Mouse (Mus musculus) layer of hippocampus, adult 2 months (tissue): ENCODE data around the gene Ier5. TPM values are rescaled to one million over a fixed set of nuclear protein-coding genes. Genes with fewer than 3 reads are reported as not detected.

Experiments used
- DNase-seq, 2 experiments: peaks; one replicate each; pipeline ENCODE4 v3.0.0; 2022; ENCODE audit warnings: low spot score in 2 of 2
- H3K27ac ChIP-seq: fragments of 200-600 bp; 2 replicates; pipeline ENCODE4 v1.8.1; 2022
- H3K4me3 ChIP-seq: fragments of 200-600 bp; 2 replicates; pipeline ENCODE4 v1.8.1; 2022; ENCODE audit warnings: mild to moderate bottlenecking
- CTCF ChIP-seq: fragments of 200-600 bp; conservative IDR thresholded peaks from 2 replicates; pipeline ENCODE4 v1.8.1; 2022; ENCODE audit warnings: antibody characterized with exemption, mild to moderate bottlenecking, moderate library complexity
- long read RNA-seq, 2 experiments: library from polyadenylated mRNA; stranded (forward); transcript quantifications; one replicate each; pipeline ENCODE4 v2.0.0; 2021; ENCODE audit warnings: borderline mapping rate in 2 of 2
- total RNA-seq, 2 experiments: library from RNA; stranded (reverse); gene quantifications; 2 replicates each; pipeline ENCODE4 v1.2.3; 2021

Gene Ier5
- total RNA-seq: 10 to 100 TPM; 26.5 to 28.1 TPM
- long read RNA-seq, experiment 1, transcript Ier5-201 (1 exons, 3,276 nt): major isoform, 48 of 48 reads
- long read RNA-seq, experiment 1, partial matches to known transcripts: 0 of 48 reads
- long read RNA-seq, experiment 1, other reads (novel, unspliced or antisense): 0 of 48 reads
- long read RNA-seq, experiment 2, transcript Ier5-201 (1 exons, 3,276 nt): major isoform, 56 of 56 reads
- long read RNA-seq, experiment 2, partial matches to known transcripts: 0 of 56 reads
- long read RNA-seq, experiment 2, other reads (novel, unspliced or antisense): 0 of 56 reads

GRCm38 (mm10) chr1:155099280-155099848, at the start of gene Ier5:
TSS of gene Ier5 (minus strand) at chr1:155099636.
- Histone ChIP-seq H3K27ac (peak within 1 kb of the TSS; percentile 99), H3K4me3 (peak within 1 kb of the TSS; percentile 93)
- peak; percentile 31 for TF ChIP-seq CTCF
- DNase-seq: peak; percentile 95 to 96

GRCm38 (mm10) chr1:155147228-155147627, 47.8 kb upstream of the Ier5 start:
- no peak for DNase-seq
- no peak overlapping the region for H3K4me3 ChIP-seq
- no peak overlapping the region; the same call in 1 of the 2 replicates for H3K27ac ChIP-seq
- no peak for TF ChIP-seq CTCF

DNA sequence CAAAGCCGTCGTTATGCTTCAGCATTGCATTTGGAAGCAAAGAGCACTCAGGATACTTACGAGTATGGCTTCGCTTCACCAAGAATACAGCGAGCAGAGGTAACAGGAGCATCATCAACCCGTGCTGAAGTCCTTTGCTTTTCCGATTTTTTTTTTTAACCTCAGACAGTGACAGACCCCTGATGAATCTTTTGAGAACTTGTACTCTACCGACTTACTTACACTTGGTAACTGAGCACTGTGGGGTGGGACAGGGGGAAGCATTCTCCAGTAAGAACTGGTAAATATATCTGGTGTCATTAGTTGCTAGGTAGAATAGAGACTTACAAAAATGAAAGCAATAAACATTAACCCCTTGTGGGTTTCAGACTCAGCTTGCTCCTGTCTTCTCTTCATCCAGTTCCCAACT, 47.1 kb upstream of the Ier5 start, which contains the start of gene Mr1:
Mr1 (minus strand) TSS at position 243 of the 409 bp plus-strand sequence.
- Histone ChIP-seq H3K4me3 (peak within 1 kb of the TSS; percentile 63), H3K27ac (peak within 1 kb of the TSS; percentile 39; the same call in 1 of the 2 replicates)
- no peak for TF ChIP-seq CTCF
- peak; percentile 23 to 48 for DNase-seq

DNA sequence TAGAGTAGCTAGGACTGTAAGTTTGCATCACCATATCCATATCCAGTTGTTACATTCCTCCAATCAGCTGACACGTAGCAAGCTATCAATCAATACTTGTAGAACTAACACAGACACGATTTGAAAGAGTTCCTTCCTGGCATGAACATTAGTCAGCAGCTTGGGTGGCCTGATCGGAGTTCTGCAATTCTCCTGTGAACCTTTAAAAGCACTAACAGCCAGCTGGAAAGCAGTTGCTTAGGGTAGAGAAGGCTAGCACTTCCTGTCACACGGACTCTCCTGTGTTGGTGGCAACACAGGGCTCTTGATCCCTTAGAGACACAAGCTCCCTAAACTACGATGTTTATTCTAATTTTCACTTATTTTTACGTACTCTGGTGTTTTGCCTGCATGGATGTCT, 46.2 kb upstream of the Ier5 start:
- DNase-seq: no peak
- Histone ChIP-seq H3K4me3 (no peak overlapping the region; the same call in 1 of the 2 replicates), H3K27ac (0 out of 2 replicates have a peak overlapping the region, but pooled peaks have one; percentile 39)
- TF ChIP-seq CTCF: no peak

DNA sequence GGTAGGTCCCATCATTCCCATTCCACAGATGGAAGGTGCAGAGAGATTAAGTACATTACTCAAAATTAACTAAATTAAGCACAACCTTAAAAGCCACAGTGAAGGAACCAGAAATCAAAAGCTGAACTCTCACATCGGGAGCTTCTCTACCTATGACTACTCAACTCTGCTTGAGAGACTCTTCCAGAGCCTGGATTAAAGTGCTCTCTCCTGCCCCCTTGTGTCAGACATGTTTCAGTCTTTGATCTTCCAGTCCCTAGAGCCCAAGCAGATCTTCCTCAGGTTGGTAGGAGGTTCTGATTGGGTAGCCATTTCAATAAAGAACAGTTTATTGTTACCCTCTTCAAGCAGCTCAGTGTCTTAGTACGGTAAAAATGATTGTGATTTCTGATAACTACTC, 40.6 kb upstream of the Ier5 start:
- peak; percentile 30 to 73 for DNase-seq
- no peak overlapping the region for H3K4me3 ChIP-seq
- TF ChIP-seq CTCF: peak; percentile 86
- H3K27ac ChIP-seq: no peak overlapping the region

DNA sequence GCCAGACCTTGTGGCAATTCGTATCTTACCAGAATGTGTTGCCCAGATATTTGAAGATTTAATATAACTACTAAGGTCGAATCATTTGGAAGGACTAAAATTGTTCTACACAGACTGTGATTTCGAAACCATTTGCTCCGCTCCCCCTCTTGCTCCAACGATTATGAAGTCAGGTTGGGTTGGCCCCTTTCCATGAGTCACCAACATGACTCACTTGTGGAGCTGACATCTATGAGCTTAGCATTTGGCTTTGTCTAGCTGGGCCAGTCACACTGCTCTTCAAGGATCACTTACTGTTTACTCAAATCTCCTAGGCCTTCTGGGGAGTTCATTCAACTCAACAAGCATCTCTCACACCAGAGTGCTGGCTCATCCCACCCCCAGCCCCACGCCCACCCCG, 39.4 kb upstream of the Ier5 start:
- Histone ChIP-seq H3K4me3 (no peak overlapping the region), H3K27ac (no peak overlapping the region)
- no peak for TF ChIP-seq CTCF
- peak in 1 of 2 experiments; percentile 31 for DNase-seq

DNA sequence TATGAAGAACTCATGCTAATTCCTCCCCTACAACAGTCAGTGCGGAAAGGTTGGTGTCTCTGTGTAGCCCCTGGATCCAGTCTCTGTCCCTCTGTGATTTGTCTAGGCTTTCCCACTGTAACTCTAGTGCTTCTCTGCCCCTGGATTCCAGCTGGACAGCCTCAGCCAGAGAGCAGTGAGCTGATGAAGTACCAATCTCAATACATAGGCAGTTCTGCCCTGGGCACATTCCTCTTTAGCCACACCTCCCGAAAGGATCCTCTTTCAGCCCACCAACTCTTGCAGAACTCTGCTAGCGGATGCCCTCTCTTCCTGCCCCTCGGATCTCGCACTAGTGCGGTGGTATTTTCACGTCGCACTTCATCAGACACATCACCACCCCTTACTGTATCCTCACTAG, 35.4 kb upstream of the Ier5 start:
- no peak for TF ChIP-seq CTCF
- no peak overlapping the region for H3K27ac ChIP-seq
- no peak for DNase-seq
- no peak overlapping the region for H3K4me3 ChIP-seq

DNA sequence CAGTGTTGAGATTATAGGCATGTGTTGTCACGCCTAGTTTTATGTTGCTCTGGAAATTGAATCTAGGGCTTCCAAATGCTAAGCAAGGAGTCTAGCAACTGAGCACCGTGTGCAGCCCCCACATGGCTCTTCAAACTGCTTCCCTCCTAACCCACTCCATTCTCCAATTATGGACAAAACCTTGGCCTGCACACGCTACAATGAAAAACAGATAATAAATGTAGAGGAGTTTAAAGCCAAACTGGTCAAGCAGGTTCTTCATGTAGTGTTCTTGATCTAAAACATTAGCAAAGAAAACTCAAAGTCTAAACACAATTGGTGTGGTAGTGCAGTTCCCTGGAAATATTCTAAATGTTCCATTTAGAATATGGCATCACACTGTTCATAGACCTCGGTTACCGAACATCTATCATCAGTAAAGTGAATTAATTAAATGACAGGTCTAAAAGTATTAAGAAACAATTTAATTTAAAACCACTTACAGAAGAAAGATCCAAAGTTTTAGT, 28.0 kb upstream of the Ier5 start:
- no peak overlapping the region for H3K27ac ChIP-seq
- no peak for TF ChIP-seq CTCF
- no peak for DNase-seq
- no peak overlapping the region for H3K4me3 ChIP-seq

DNA sequence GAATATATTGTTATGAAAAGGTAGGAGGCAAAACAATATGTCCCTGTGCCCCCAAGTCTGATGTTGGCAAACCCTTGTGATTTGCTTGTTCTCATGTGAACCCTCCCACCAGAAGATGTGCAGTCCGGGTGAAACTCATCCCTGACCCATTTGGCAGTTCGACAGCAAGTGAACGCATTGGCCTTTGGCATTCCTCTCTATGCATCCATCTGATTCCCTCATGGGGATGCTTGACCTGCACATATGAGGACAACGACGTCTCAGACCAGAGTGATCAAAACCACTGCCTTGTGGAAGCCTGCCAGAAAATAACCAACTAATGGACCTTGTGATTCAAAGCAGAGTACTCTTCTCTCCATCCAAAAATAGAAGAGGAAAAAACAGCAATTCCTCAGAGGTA, 27.3 kb upstream of the Ier5 start:
- Histone ChIP-seq H3K27ac (no peak overlapping the region), H3K4me3 (no peak overlapping the region)
- TF ChIP-seq CTCF: no peak
- no peak for DNase-seq

DNA sequence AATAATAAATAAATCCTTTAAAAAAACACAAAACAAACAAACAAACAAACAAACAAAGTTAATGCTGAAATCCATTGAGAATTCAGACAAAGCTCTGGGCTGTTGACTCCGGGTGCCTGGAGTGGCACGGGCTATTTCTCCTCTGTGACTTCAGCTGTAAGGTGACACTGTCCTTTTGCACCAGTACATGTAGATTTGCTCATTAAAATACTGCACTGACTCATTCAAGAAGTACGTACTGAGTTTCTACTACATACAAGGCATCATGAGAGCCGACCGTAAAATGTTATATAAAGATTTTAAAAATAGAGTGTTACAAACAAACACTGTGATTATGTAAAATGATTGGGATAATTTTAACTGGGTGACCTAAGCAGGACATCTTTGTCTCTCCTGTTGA, 25.0 kb upstream of the Ier5 start:
- TF ChIP-seq CTCF: no peak

DNA sequence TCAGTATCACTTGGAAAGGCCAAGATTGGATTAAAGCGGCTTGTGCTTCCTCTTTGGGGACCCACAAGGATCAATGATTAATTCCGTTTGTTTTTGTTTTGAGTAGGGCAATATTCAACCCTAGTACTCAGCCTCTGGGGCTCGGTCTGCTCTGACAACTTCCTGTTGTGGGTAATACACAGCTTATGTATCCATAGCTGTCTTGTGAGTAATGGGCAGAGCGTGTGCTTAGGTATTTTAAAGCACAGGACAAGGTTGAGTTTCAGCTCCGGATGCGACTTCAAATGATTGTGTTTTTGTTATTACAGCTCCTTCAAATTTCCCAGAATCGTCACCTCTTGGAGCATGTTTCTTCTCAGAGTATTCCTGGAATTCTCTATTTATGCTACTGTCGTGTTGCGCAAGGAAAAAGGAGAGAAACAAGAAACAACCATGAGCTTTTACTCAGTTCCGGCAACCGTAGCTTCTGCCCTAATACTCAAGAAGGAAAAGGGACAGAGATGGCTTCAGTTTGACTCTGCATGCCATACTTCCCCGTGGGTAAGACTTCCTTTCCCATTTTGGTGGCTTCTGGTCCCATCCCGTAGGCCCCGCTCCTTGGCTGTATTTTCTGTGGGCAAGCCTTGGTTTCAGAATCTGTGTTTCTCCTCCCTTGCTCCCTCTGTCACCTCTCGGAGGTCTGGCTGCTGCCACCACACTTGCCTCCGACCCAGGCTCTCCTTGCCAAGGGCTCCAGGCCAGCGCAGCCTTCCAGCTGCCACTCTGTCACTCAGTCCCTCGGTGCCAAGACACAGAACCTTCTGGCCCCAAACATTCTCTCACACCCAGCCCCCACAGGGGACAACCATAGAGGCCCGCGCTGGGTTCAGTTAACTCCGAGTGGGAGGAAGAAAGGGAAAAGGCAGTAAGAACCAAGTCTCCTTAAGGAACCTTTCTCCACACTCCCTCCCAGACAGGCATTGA, 22.8 kb upstream of the Ier5 start:
- TF ChIP-seq CTCF: no peak
- Histone ChIP-seq H3K4me3 (no peak overlapping the region), H3K27ac (no peak overlapping the region)
- peak; percentile 53 to 61 for DNase-seq

More for the DNA sequence above, 25.0 kb upstream of the Ier5 start:
- H3K4me3 ChIP-seq: no peak overlapping the region
- H3K27ac ChIP-seq: no peak overlapping the region
- no peak for DNase-seq

DNA sequence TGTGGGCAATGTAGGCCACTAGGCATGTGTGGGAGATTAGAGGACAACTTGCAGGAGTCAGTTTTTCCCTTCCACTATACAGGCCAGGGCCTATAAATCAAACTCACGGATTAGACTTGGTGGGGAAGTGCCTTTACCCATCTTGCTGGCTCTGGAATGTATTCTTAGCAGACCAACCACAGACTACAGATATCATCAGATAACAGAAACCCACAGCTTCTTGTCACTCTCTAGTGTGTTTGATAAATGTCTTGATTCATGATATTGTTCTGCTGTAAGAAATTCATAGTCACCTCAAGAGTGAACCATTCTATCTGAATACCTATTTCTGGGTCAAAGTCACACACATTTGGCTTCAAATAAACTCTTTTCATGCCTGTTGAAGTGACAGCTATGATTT, 20.3 kb upstream of the Ier5 start:
- Histone ChIP-seq H3K4me3 (no peak overlapping the region), H3K27ac (no peak overlapping the region)
- TF ChIP-seq CTCF: no peak
- no peak for DNase-seq

DNA sequence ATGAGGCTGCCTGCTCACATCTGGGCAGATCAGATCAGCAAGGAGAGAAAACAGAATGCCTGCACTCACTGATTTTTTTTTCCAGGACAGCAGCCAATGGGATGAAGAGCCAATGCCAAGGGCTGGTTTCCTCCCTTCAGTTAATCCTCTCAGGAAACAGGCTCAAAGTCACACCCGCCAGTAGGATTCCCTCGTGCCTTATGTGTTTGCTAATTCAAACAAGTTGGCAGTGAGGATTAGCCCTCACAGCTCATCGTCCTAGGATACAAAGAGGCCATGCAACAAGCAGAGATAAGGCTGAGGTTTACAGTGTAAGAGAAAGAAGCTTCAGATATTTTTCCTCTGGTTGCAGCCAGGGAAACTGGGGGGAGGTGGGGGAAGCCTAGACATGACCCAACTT, 14.5 kb upstream of the Ier5 start:
- Histone ChIP-seq H3K27ac (no peak overlapping the region), H3K4me3 (no peak overlapping the region)
- TF ChIP-seq CTCF: no peak
- DNase-seq: no peak
